Mouse (Mus musculus): ENCODE measurements around the gene Taf11. TPM values are rescaled to one million over a fixed set of nuclear protein-coding genes. Genes with fewer than 3 reads are reported as not detected.

The Taf11 gene
- total RNA-seq, 2 experiments from 2014 or later, result 39.5 to 43.6 TPM

- DNase-seq (ENCODE audit: low spot score in 2 of 2), result no peak
These were observed 15.4 kb upstream of the Taf11 start for GRCm38 (mm10) chr17:27925054-27925453.

DNA sequence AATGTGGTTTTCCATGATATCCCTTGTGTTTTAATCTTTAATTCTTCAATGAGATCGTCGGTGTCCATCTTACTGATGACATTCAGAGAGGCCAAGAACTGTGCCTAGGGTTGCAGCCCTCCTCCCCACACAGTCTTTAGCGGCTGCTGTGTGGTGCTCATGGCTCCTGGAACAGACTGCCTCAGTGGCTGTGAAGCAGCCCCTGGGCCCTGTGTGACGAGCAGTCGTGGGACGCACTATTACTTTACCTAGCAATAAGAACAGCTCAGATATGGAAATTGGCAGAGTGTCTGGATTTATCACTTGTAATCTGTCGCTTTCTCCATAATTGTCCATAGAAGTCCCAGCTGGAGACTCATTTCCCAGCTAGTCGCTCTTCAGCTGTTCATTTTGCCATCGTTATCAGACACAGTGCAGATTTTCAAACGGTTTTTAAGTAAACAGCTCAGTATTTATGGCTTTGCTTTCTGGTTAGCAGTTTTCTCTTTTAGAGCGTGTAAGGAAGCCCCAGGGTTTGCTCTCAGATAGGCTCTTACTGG lies 12.6 kb upstream of the Taf11 start:
- no peak for DNase-seq (ENCODE audit: low spot score in 2 of 2)

- DNase-seq (ENCODE audit: low spot score in 2 of 2), result no peak
These were observed 11.0 kb upstream of the Taf11 start for GRCm38 (mm10) chr17:27920676-27921075.

DNA sequence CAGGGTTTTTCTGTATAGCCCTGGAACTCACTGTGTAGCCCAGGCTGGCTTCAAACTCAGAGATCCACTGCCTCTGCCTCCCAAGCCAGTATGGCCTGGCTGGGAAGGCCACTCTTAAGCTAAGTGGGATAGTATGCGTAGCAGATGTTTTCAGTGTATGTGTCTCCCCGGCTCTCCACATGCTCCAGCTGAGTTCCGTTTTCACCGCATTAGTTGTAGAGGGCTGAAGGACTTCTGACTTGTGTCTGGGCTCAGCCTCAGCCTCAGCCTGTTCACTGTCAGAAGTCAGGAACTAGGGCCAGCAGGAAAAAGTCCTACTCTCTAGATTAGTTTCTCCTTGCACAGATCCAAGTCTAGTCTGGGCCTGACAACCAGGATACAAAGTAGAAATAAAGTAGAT lies 6.7 kb upstream of the Taf11 start:
- DNase-seq (ENCODE audit: low spot score in 2 of 2), result no peak

DNA sequence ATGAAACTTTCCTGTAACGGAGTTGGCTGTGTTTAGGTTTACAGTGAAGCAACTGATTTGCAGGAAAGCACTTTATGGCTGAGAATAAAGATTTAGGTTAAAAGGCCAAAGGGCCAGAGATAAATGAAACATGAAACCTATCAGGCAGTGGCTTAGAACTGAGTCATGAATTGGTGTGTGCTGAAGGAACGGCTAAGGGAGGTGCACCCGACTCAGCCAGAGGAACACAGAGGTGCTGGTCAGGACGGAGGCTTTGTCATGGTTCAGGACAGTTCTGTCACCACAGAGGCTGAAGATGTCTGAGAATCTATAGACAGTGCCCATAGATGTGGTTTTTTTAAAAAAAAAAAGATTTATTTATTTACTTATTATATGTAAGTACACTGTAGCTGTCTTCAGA lies 5.1 kb upstream of the Taf11 start:
- DNase-seq (ENCODE audit: low spot score in 2 of 2), result no peak

DNA sequence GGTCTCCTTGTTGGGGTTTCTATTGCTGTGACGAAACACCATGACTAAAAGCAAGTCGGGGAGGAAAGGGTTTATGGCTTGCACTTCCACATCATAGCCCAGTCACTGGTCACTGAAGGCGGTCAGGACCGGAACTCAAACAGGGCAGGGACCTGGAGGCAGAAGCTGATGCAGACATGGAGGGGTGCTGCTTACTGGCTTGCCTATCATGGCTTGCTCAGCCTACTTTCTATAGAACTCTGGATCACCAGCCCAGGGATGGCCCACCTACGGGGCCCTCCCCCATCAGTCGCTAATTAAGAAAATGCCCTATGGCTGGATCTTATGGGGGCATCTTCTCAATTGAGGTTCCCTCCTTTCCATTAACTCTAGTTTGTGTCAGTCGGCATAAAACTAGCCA lies 1.7 kb upstream of the Taf11 start:
- no peak for DNase-seq (ENCODE audit: low spot score in 2 of 2)

DNA sequence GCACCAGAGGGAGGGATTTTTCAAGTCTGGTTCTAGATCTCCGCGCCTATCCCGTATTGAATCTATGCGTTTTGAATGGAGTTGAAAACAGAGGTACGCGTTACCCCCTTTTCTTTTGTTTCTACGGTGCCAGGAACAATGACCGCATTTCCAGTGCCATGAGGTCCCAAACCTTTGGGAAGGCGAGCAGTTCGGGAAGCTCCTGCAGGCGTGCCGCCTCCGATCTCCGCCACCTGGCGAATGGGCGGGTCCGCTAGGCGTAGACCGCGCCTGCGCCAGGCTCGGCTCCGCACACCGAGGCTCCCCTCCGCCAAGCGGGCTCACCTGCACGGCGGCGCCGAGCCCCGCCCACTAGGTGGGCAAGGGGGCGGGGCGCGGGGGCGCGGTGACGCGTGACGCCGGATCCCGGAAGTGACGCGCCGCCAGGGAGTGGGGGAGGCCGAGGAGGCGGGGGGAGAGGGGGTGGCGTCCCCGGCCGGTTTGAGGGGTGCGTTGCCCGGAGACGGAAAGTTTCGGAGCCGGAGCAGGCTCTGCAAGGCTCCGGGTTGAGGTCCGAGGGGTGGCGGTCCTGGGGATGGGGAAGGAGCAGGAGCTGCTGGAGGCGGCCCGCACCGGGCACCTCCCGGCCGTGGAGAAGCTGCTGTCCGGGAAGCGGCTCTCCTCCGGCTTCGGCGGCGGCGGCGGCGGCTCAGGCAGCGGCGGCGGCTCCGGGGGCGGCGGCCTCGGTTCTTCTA lies 589 bp downstream of the Taf11 start, which contains the start of gene Anks1:
Gene Anks1 (plus strand): TSS at position 419 of the 734 bp plus-strand sequence.
- DNase-seq (ENCODE audit: low spot score in 2 of 2), result peak; percentile 76 to 77

GRCm38 (mm10) chr17:27908206-27908887 lies 1.3 kb downstream of the Taf11 start:
- DNase-seq (ENCODE audit: low spot score in 2 of 2), result no peak

GRCm38 (mm10) chr17:27907512-27908205 lies 2.0 kb downstream of the Taf11 start:
- DNase-seq (ENCODE audit: low spot score in 2 of 2), result peak; percentile 83 to 93

DNA sequence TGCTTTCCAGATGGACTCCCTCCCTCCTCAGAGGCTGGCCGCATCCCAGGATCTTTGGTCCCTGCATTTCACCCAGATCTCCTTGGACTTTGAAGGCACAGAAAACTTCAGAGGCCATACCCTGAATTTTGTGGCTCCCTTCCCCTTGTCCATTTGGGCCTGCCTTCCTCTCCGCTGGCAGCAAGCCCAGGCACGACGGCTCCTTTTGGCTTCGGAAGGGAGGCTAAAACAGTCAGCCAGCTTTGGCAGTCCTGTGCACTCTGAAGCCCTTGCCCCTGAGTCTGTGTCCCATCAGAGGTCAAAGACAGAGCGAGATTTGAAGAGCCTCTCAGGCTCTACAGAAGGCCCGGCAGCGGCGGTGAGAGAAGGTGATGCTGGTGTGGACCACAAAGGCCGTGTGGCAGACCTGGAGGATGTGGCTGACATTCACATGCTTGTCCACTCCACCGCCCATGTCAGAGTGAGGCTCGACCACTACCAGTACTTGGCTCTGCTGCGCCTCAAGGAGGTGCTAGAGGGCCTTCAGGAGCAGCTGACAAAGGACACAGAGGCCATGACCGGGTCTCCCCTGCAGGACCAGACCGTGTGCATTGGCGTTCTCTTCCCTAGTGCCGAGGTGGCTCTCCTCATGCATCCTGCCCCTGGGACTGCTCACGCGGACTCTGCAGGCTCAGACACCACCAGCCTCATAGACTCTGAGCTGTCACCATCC lies 23.0 kb downstream of the Taf11 start:
- no peak for DNase-seq (ENCODE audit: low spot score in 2 of 2)

GRCm38 (mm10) chr17:27883994-27884393 lies 25.6 kb downstream of the Taf11 start:
- DNase-seq (ENCODE audit: low spot score in 2 of 2), result no peak

- DNase-seq (ENCODE audit: low spot score in 2 of 2), result no peak
These were observed 26.5 kb downstream of the Taf11 start for GRCm38 (mm10) chr17:27883129-27883528.

DNA sequence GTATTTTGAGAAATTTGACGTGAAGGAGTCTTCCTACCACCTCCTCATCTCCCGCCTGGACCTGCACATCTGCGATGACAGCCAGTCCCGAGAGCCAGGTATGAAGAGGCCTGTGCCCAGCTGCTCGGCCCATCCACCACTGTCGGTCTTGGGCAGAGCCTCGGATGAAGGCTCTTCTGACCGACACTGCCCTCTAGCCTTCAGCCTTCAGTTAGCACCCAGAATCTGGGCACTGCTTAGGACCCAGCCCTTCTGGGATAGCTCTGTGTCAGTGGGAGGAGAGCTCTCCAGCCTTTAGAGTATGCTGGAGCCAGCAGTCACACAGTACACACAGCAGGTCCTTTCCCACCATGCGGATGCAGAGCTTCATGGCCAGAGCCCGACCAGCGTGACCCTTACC lies 28.1 kb downstream of the Taf11 start:
- DNase-seq (ENCODE audit: low spot score in 2 of 2), result no peak

DNA sequence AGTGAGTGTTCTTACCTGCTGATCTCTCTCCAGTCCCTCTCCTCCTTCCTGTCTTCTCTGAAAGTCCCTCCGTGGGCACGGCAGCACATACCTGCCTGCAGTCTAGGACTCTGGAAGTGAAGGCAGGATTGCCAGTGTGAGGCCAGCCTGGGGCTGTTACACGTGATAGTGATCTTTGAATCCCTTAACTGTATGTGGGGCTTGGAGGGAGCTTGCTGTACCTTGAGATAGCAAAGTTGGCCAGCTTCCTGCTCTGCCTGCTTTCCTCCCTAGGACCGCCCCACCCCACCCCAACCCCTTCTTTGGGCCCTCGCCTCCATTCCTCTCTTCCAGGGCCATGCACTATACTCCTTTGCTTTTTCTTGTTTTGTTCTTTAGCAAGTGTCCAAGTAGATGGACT lies 35.1 kb downstream of the Taf11 start:
- DNase-seq (ENCODE audit: low spot score in 2 of 2), result no peak

GRCm38 (mm10) chr17:27873583-27873982 lies 36.1 kb downstream of the Taf11 start:
- no peak for DNase-seq (ENCODE audit: low spot score in 2 of 2)

DNA sequence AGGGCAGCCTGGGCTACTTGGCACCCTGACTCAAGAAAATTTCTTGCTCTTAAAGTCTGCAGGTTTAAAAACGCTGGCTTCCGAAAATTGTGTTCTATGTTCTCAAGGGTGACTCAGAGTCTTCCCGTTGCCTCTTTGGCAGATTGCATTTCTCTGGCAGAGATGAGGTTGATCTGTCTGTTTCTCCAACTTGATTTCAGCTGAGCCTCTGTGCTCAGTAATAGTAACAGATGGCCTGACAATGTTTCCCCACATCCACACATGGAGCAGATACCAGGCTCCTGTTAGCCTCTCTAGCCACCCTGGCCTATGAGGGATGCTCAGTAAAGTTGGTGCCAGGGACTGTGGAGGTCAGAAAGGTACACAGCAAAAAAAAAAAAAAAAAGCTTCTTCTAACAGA lies 37.8 kb downstream of the Taf11 start:
- no peak for DNase-seq (ENCODE audit: low spot score in 2 of 2)

DNA sequence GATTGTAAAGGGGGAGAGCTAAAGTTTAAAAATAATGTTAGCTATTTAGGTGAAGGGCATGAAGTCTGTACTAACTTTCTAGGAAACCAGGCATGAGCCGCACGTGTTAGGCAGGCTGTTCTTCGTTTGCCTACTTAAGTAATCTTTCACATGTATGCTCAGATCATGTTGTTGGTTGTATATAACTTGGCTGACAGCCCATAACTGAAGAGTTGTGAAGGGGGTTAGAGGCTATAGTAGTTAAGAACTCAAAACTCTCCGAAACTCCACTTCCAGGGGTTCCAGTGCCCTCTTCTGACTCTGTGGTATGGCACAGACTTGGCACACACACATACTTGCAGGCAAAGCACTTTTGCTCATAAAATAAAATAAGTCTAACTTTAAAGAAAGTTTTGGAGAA lies 42.9 kb downstream of the Taf11 start:
- no peak for DNase-seq (ENCODE audit: low spot score in 2 of 2)

GRCm38 (mm10) chr17:27865461-27865860 lies 44.2 kb downstream of the Taf11 start:
- no peak for DNase-seq (ENCODE audit: low spot score in 2 of 2)

DNA sequence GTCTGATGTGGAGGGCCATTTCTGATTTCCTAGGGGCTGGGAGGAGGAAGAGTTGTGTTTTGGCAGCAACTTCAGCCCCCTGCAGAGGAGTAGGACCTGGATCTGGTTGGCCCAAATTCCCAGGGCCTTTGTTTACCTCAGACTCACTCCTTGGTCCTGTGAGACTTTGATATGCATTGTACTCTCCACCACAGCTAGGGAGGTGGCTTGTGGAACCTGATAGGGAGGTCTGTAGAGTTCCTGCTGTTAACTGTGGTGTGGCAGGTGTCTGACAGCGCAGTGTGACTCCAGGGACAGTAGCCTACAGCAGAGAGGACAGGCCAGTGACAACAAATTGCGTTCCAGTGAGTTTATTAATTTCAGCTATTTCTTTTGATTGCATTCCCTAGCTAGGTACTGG lies 50.5 kb downstream of the Taf11 start:
- no peak for DNase-seq (ENCODE audit: low spot score in 2 of 2)

DNA sequence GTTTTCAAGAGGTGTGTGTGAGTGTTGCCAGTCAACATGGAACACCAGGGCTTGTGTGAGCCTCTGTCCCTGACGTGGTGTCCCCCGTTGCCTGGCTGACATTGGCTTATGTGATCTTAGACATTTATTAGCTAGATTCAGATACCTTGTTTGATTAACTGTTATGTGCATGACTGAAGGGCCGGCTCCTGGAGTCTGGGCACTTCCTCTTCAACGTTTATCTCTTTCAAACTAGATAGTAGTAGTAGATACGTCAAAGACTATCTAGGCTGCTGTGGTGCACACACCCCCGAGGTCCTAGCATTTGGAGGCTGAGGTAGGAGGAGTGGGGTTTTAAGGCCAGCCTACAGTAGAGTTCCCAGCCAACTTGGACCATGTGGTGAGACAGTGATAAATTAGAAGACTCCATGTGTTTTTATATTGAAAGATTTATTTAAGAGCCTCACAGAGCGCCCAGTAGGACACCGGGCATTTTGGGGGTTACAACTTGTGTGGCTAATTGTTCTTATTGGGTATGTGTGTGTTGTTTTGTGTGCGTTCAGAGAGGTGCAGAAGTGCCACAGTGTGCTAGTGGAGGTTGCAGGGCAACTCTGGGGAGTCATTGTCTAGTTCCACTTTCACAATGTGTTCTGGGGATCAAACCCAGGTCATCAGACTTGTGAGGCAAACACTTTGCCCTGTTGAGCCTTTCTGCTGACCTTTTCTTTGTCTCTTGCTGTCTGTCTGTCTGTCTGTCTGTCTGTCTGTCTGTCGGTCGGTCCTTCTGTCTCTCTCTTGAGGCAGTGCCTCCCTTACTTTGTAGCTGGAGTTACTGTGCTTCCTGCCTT lies 51.8 kb downstream of the Taf11 start:
- DNase-seq (ENCODE audit: low spot score in 2 of 2), result no peak

All from adrenal gland, postnatal 4 days (tissue).